Mouse (Mus musculus) liver, postnatal 0 days (tissue): ENCODE measurements at regions not wholly inside any gene's neighbourhood (a gene's known extent, or its start where the extent isn't known, plus 50 kb on each side); places are given as distances from the start of the nearest gene placed in this dataset.

Experiments
- CTCF ChIP-seq: sonication (generic); IDR thresholded peaks from 2 replicates; pipeline ENCODE4 v1.5.1; 2016; ENCODE audit warnings: antibody characterized with exemption, low read depth
- EP300 ChIP-seq: IDR thresholded peaks from 2 replicates; pipeline ENCODE4 v1.6.1; 2016; ENCODE audit warnings: antibody characterized with exemption, low read depth, mild to moderate bottlenecking

GRCm38 (mm10) chr16:29711386-29711785 is 132.3 kb downstream of the Opa1 start:
- no peak for TF ChIP-seq CTCF
- no peak for TF ChIP-seq EP300
